Mouse (Mus musculus): ENCODE data around the gene Adk.

Gene Adk

DNA sequence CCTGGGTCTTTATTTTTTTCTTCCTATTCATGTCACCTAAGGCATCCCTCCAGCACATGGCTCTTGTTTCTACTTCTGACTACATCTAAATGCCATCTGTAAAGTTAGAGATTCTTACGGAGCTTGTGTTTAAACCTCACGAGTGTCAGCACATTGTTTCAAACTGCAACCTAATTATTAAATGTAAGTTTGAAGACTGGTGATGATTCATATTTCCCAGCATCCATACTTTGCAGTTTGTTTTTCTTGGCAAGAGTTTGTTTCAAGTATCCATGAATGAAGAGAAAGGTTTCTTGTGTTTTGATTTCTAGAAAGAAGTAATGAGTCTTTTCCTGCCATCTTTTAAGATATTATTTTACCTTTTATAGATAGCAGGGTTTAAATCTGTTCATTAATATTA lies 299.3 kb downstream of the Adk start:
- DNase-seq (ENCODE audit: low spot score): no peak

- DNase-seq (ENCODE audit: low spot score): no peak
These were observed 303.9 kb downstream of the Adk start for GRCm38 (mm10) chr14:21356286-21356685.

GRCm38 (mm10) chr14:21359207-21359895 lies 307.0 kb downstream of the Adk start:
- DNase-seq (ENCODE audit: low spot score): no peak

- no peak for DNase-seq (ENCODE audit: low spot score)
These were observed 307.6 kb downstream of the Adk start for GRCm38 (mm10) chr14:21359896-21360525.

DNA sequence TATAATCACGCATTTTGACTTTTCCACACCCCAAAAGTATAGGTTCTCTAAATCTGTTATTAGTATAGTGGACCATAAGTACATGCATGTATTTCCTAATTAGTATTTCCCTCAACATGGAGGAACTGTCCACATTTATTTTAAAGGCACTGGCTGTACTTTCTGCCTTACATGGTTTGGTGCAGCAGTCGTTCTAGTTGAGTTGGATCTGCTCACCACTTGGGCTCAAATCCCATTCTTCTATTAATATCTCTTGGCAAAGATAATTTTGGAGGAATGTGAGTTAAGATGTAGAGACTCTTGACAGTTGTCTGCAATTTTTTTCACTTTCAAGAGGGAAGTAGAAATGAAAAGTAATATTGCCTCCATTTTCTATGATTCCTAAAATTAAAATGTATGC lies 314.7 kb downstream of the Adk start:
- DNase-seq (ENCODE audit: low spot score): no peak

DNA sequence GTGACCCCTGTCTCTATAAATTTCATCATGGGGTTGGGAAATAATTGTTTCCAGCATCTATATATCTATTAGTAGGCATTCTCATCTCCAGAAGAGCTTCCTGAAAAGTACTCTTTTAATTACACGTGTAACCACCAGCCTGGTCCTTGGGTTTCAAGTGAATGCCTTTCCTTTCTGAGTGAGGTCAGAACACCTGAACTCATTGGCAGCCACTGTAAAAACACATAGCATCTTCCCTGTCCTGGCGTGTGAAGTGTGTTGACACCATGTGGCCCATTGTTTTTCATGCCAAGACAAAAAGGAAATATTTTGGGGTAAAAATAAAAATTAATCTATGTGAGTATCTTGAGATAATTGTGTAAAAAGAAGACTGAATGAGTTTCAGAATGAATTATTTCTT lies 316.2 kb downstream of the Adk start:
- DNase-seq (ENCODE audit: low spot score): no peak

DNA sequence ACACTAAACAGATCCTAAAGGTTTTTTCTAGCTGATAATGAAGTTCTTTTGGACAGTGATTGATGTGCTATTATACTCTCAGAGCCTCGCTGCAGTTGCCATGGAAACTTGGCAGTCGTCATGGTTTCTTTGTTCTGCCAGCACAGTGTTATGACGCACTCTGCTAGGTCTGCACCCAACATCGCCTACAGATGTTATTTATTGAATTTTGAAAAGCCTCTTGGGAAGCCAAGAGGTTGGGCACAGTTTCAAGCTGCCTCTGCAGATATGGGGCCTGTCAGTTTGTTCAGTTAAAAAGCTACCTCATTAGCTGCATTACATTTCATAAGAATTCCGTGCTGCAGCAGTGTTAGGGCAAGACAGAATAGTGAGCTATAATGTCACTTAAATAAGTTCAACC lies 316.8 kb downstream of the Adk start:
- DNase-seq (ENCODE audit: low spot score): peak; percentile 84

DNA sequence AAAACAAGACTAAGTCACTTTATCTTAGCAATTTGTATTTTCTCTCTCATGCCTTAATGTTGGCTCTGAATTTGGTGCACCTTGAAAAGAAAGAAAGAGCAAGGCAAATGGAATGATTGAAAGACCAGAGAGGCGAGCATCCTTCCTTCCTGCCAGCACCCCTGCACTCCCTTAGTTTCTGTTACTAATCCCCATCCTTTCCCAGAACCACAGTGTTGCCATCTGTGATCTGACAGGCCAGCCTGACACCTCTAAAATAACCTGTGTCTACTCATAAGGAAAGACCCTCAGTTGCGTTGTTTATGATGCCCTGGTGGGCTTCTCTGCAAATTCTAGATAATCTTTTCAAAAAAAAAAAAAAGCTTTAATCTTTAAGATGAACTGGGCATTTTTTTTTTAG lies 319.6 kb downstream of the Adk start:
- no peak for DNase-seq (ENCODE audit: low spot score)

DNA sequence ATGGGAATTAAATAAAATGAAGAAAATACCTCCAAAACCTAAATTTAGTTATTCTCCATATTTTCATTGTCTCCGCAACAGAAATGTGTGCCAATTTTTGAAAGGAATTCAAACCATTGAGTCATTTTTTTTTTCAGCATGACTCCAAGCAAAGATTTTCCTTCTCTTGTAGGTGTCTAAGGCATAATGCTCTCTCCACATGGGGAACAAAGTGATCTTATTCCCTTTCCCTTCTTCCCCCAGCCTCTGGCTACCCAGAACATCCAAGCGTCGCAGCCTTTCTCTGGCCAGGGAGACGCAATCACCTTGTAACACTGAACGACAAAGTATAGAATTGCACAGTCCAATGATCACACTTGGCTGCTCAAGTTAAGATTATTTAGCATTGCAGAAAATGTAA lies 320.3 kb downstream of the Adk start:
- no peak for DNase-seq (ENCODE audit: low spot score)

GRCm38 (mm10) chr14:21383701-21384428 lies 331.5 kb downstream of the Adk start:
- no peak for DNase-seq (ENCODE audit: low spot score)

GRCm38 (mm10) chr14:21399506-21399905 lies 347.1 kb downstream of the Adk start:
- DNase-seq (ENCODE audit: low spot score): no peak

DNA sequence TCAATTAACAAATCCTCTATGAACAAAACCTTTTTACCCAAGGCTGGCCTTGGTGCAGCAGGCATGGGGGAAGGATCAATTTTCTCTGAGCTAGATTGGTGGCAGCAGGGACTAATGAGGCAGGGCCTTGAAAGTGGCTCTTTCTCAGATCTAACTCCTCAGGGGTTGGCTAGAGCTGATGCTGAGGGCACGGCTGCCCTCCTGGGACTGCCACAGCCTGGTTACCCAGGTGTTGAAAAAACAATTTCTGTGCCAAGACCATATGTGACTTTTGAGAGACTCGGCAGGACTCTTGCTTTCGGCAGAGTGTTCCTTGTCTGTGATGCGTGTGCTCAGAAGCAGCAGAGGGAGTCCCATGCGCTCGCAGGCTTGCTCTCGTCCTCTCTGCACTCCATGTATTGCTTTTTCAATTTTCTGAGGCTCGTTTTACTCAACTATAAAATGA lies 349.8 kb downstream of the Adk start:
- no peak for DNase-seq (ENCODE audit: low spot score)

GRCm38 (mm10) chr14:21402621-21403405 lies 350.4 kb downstream of the Adk start:
- DNase-seq (ENCODE audit: low spot score): no peak

DNA sequence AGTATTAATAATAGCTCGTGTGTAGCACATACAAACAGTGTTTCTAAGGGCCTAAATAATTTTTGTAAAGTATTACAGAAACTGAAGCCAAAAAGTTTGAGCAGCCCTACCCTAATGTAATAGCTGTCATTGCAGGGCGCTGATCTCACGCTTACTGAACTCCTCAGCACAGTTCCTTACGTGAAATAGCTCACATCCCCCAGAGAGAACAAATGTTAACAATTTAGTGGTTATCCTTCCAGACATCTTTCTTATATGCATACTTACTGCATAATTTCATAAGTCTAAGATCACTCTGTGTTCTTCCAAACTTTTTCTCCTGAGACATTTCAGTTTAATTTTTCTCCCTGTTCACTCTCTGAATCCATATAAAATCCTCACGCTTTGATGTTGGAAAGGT lies 354.6 kb downstream of the Adk start:
- no peak for DNase-seq (ENCODE audit: low spot score)

GRCm38 (mm10) chr14:21408846-21409245 lies 356.5 kb downstream of the Adk start:
- no peak for DNase-seq (ENCODE audit: low spot score)

- no peak for DNase-seq (ENCODE audit: low spot score)
These were observed 358.5 kb downstream of the Adk start for GRCm38 (mm10) chr14:21410769-21411477.

- DNase-seq (ENCODE audit: low spot score): no peak
These were observed 359.1 kb downstream of the Adk start for GRCm38 (mm10) chr14:21411524-21411923.

DNA sequence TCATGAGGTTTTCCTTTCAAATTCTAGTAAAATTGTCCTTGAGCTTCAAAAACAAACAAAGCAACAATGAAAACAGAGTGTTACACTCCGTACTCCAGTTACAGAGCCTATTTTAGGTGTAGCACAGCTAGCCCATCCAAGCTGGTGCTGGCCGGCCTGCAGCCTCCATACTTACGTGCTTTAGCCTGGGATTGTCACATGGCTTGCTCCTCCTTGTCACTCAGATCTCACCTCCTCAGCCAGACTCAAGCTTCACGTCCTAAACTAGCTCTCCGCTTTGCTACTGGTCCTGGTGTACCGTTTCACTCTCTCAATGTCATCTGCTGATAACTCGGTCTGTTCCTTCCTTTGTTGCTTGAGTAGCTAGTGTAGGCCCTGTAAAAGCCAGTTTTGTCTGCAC lies 366.0 kb downstream of the Adk start:
- no peak for DNase-seq (ENCODE audit: low spot score)

GRCm38 (mm10) chr14:21427369-21427768 lies 375.0 kb downstream of the Adk start:
- no peak for DNase-seq (ENCODE audit: low spot score)

- no peak for DNase-seq (ENCODE audit: low spot score)
These were observed 381.0 kb downstream of the Adk start for GRCm38 (mm10) chr14:21433415-21433814.

GRCm38 (mm10) chr14:21433995-21434394 lies 381.6 kb downstream of the Adk start:
- DNase-seq (ENCODE audit: low spot score): no peak

GRCm38 (mm10) chr14:21434686-21435085 lies 382.3 kb downstream of the Adk start:
- no peak for DNase-seq (ENCODE audit: low spot score)
